Mouse (Mus musculus) kidney, adult 11 months (tissue): Measurements from ENCODE around the gene Afmid.
A peak's percentile ranks its signal among the peaks of the same experiment; 100 is the strongest.

ENCODE experiments used
- DNase-seq: peaks from one replicate; pipeline ENCODE4 v3.0.0; 2022

Gene Afmid

DNA sequence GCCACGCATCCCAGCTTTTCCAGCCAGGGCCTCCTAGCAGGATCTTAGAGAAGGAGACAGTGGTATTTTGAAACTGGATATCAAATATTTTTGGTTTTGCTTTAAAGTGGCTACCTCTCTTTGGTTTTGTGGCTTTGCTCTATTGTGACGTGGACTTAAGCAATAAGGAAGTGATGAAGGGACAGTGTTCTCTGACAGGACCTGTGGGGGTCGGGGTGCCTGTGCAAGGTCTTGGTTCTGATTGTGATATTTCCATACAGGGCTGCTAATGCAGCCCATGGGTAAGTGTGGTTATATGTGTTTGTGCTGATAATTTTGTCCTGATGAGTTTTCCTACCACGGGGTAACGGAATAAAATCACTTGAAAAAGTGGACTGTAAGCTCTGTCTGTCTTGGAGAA lies 29.6 kb downstream of the Afmid start:
- DNase-seq: no peak

DNA sequence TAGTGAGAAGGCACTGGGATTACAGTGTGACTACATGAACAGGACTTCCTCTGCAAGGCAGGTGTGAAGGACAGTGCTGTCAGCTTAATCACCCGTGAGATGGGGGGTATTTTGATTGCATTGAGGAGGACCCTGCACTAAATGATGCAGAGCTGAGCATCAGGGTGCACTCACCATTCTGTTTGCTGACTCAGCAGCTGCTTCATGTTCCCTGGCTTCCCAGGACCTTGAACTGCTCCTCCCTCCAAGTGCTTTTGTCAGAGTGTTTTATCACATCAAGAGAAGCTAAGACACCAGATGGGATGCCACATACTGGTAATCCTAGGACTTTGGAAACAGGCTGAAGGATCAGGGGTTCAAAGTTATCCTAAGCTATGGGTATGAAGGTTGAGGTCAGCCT lies 30.3 kb downstream of the Afmid start:
- no peak for DNase-seq

DNA sequence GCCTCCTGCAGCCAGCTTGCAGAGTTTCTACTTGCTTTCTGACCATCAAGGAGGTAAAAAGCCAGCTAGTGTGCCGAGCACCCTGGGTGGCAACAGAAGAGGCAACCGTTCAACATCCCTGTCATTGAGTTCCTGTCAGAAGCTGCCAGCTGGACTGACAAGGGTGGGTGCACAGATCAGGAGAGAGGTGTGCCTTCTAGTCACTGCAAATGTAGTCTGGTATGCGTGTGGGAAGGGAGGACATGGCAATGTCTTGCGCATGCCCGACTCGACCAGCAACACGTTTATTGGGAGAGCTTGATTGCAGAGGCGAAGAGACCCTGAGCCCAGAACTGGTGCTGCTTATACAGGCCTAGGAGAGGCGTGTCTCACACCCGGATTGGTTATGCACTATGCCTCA lies 31.7 kb downstream of the Afmid start:
- no peak for DNase-seq

DNA sequence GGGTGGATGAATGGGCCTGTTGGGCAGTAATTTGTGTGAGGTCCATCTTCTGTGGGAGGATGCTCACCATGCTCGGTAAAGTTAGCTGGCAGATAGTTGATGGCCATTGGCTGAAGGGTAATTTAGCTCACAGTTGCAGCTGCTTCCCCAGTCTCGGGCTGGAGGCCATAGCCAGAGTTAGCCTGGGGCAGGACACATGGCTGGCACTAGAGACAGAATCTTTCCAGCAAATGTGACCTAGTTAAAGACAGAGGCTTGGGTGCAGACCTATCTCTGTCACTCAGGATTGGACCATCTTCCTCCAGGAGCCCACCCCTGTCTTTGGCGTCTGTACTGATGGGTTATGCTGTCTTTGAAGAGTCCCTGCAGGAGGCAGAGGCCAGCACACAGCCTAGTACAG lies 32.7 kb downstream of the Afmid start:
- no peak for DNase-seq

DNA sequence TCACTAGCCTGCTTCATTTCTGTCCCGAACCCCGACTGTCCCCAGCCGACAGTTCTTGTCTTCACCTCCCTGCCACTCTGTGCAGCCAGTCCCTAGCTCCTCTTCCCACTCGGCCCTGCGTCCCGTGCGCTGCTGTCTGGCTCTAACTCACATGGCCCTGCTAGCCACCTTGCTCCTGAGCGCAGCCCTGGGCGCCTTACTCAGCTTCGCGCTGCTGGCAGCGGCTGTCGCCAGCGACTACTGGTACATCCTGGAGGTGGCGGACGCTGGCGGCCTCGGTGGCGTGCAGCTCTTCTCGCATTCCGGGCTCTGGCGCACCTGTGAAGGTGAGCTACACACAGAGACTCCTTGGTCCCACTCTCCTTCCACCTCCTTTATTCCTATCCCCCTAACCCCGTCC lies 34.9 kb downstream of the Afmid start, which contains the start of gene Tmem235:
Tmem235 (plus strand) TSS at position 152 of the 400 bp plus-strand sequence.
- no peak for DNase-seq

DNA sequence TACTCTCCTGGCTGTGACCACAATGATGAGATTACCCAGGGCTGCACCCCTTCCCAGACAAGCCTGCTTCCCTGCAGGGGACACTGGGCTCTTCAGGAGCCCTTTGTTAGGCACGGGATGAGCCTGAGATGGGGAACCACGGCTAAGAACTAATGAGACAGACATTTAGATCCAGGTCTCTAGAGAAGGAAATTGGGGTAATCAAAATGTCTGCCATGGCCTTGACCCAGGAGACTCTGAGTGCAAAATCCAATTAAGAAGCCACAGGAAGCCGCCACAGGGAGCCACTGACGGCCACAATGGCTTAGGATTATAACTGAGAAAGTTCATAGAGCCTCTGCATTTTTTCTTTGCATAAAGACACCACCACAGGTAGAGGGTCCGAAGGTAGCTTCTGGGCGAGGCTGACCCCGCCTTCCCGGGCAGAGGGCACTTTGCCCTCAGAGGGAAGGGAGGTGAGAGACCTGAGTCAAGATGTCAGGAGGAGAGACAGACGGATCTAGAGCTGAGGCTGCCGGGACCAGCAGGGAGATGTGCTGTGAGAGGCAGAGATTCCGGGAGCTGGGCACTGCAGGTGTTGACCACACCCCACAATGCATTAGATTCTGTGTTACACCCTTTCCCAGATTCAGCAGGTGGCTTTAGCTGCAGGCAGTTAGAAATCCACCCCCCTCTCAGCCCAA lies 37.6 kb downstream of the Afmid start:
- DNase-seq: peak; percentile 72

DNA sequence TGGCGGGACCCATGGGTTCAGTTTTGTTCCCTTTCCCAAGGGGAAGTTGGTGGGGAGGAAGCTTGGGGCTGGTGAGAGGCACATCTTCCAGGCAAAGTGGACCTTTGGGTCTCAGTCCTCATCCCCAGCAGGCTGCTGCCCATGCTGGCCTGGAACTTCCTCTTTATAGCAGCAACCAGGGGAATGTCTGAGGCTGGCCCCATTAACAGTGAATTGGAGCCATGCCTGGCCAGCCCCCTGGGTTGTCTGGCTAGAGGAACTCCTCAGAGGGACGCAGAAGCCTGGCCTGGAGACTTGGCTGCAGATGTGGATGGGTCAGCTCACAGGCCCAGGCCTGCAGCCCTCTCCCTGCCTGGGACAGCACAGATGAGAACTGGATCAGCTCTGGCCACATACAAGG lies 39.1 kb downstream of the Afmid start:
- DNase-seq: no peak

DNA sequence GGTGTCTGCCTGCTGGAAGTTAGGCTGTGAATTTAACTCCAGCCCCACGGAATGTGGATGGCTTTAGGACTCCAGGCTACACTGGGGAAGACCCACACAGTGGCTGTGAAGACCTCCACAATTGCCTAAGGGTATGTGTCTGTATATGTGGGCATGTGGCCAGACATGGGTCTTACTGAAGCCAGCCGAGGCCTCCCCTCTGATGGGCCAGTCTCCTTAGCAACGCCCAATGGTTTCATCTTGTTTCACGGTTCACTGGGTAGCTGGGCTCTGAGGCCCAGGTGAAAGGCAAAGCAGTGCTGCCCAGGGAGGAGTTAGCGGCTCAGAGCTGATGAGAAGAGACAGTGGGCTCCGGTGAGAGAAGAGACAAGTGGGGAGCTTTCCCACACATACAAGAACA lies 40.3 kb downstream of the Afmid start:
- peak; percentile 54 for DNase-seq

DNA sequence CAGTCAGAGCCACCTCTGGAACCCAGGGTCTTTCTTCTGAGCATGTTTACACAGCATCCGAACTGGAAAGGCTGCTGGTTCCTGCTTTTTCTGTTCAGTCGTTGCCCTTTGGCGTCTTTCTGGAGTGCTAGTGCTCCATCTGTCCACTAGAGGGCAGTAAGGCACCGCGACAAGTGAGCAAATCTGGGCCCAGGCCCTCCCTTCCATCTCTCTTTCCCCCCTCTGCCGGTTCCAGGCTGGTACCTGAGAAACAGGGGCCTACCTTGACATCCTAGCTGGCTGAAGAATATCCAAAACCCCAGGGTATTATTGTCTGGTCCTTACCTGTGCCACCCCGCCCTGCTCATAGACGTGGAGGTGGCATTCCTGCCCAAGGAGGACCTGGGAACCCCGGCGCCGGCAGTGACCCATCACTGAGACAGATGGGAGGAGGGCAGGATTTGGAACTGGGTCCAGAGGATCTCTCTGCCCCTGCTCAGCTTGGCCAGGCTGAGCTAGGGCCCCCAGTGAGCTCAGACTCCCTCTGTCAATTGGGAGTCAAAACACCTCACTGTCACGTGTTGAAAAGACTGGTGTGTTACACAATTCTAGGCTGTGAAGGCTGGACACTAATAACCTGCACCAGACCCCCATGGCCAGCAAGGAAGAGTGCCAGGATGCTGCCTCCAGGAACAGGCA lies 45.1 kb downstream of the Afmid start:
- DNase-seq: peak; percentile 62

DNA sequence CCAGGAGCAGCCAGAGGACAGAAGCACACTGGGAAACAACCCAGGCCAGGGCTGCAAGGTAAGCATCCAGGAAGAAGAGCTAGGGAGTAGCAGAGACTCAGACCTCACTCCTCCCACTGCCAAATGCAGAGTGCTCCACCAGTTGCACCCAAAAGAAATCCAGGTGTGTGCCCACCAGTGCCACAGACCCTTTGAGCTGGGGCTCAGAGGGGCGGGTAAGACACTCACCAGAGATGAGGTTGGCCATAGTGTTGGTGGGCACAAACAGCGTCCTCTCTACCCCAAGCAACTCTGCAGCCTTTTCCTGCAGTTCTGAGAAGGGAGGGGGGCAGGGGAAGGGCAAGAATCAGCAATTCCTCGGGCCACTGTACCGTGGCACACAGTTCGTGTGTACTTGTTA lies 45.7 kb downstream of the Afmid start:
- no peak for DNase-seq

DNA sequence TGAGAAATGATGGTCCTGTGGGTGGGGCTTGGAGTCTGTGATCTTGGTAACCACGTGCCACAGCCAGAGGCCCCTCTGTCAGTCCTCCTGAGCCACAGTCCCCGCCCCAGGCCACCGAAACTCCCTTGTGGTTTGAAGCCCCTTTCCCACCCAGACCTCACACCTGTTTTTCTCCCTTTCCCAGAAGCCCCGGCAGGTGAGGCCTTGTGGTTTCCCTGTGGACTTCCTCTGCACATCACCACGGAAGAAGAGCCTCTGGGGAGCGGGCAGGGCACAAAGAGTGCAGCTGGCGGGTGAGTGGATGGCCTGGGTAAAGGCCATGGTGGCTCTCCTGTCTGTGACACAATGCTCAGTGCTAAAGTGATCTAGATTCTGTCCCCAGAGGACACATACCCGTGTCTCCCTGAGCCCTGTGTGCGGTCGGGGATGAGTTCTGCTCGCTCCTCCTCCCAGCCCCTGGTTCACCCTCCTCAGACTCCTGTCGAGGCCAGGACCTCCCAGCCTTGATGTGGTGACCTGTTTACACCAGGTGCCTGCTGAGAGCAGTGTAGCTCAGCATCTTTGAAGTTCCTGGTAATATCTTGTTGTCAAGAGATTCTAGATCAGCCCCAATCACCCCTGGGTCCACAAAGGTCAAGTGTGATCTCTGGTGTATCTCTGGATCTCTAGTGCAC lies 46.3 kb downstream of the Afmid start:
- DNase-seq: no peak

DNA sequence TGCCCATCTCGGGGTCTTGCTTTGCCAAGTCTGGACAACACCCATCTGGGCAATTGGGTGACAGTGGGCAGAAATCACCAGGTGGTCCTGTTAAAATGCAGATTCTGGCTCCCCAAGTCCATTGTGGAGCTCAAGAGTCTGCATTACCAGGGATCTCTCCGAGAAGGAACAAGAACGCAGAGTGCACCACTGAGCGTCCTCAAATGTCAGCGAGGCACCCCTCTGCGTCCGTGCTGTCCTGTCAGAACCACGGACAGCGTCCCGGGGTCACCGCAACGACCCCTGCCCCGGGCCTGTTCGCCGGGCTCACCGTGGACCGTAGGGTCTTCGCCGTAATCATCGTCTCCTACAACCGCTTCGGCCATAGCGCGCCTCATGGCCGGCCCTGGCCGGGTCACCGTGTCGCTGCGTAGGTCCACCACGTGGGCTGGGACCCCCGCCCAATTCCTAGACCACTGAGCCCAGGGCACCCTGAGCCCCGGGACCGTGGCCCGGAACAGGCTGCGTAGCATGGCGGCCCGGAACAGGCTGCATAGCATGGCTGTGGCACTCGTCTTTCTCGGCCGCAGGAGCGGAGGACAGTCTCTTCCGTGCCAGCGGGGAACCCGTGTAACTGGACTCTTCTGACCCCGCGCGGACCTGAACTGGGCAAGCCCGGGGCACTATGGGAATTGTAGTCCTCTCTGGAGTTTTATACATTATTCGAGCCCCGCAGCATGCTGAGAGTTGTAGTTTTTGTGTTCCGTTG lies 47.3 kb downstream of the Afmid start, which contains the start of gene Tha1:
Tha1 (minus strand) TSS at position 621 of the 748 bp plus-strand sequence.
- DNase-seq: peak; percentile 82

DNA sequence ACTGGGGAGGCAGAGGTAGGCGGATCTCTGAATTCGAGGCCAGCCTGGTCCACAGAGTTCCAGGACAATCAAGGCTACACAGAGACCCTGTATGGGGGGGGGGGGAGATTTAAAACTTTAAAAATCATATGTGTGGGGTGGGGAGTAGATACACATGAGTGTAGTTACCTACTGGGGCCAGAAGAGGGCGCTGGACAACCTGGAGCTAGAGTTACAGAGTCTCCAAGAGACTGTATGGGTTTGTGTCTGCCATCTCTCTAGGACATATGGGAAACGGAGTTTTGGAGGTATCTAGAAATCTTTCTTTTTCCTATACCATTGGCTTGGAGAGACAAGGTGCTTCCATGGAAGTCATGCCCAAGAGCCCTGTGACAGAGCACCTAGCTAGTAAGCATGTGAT lies 48.7 kb downstream of the Afmid start:
- no peak for DNase-seq

DNA sequence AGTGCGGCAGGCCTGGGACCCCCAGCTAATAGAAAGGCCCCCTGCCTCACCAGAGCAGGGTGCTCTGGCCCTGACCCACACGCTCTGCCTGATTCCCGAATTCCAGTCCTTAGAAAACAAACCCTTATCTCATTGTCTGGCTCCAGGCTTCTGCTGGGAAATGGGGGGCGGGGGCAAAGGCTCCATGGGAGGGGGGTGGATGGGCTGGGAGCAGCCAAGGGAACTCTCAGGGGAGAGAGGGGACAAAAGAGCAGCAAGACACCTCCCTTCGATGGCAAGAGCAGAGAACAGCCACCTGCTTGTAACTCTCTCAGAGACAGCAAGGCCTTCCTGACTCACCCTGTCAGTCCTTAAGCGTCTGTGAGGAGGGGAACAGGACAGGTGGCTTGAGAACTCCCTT lies 50.0 kb downstream of the Afmid start:
- no peak for DNase-seq

DNA sequence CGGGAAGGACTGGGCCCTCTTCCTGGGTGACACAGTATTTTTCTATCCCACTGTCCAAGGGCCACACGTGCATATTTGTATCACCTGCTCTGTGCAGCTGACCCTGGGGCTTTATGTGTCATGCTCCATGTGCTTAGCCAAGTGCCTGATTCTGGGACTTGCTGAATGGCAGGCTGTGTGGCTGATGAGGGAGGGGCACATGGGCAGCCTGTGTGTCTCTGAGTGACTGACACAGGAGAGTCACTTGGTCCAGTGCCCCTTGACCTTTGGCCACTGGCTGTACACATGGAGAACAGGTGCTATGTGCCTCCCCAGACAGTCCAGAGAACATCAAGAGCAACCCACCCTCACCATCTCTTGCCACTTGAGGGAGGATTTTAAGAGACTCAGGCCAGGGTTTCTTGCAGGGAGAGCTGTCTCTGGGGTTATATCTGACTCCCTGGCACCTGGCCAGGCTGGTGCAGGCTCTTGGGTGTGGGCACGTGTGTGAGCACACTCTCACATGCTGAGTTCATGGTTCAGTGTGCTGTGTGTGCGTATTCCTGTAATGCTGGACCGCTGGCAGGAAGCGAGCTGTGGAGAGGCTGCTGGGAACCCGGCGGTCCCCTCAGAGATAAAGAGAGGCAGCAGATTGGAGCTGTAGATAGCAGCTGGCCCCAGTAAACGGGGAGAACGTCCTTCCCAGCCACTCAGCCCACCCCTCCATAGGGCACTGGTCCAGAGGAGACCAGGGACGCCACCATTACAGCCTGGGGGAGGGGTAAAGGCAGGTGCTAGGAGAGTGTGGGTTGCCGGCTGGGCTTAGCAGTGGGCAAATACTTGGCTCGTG lies 52.4 kb downstream of the Afmid start:
- DNase-seq: no peak

DNA sequence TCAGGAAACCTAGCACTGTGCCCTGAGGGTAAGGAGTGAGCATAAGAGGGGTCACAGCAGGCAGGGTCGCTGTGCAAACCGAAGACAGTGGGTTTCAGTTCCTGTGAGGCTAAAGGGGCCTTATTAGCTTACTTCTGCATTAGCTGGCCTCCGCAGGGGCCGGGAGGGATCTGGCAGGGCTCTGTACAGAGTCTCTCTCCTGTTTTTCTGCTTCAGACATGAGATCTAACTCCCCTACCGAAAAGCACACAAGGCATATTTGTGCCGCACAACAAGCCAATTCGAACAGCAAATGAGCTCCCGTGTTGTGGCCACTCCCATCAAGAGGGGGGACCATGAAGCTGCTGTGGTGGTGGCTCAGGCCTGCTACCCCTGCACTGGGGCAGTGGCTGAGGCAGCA lies 53.2 kb downstream of the Afmid start:
- DNase-seq: no peak

DNA sequence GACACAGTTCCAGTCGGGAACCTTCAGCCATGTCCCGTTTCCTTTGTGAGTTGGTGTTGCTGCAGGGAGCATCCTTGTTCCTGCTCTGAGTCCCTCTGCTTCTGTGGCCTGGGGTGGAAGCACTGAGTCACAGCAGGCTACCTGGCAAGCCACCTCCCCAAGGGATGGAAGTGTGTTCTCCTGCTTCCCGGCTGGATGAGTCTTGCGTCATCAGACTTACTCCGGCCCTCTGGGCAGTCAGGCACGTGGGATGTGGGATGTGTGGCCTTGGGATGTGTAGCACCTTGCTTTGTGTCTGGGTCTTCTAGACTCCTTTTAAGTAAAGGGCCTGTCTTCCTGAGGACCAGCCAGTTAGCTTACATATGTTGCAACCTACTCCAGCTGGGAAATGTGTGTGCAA lies 54.0 kb downstream of the Afmid start:
- DNase-seq: no peak

DNA sequence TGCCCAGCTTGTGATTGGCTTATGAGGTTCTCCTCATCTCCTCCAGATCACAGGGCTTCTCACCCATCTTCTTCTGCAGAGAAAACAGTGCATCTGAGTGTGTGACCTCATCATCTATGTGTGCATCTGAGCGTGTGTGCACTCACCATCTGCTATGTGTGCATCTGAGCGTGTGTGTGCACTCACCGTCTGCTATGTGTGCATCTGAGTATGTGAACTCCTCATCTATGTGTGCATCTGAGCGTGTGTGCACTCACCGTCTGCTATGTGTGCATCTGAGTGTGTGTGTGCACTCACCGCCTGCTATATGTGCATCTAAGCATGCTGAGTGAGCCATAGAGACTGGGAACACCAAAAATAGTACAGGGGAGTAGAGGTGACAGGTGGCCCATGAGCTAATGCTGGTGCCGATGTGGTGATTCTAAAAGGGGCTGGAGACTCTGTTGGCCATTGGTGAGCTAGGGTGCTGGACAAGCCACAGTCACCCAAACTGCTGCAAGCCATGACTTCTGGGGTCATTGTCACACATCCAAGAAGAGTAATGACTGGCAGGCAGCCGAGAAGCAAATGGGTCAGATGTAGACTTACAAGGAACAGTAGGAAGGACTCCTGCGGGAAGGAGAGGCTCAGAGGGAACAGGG lies 54.7 kb downstream of the Afmid start:
- no peak for DNase-seq

DNA sequence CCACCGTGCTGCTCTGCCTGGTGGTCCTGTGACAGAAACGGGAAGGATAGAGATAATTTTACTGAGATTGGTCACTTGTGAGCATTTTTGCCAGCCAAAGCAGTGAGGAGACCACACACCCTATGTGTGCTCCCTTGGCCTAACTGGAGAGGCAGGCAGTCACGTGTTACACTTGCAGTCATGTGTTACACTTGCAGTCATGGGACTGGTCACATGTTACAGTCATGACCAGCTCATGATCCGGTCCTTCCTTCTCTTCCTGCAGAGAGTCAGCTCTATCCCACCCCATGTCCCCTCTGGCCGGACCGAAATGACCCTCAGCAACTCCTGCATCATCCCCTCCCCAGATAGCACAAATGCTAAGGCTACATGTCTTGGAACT lies 55.2 kb downstream of the Afmid start:
- no peak for DNase-seq

DNA sequence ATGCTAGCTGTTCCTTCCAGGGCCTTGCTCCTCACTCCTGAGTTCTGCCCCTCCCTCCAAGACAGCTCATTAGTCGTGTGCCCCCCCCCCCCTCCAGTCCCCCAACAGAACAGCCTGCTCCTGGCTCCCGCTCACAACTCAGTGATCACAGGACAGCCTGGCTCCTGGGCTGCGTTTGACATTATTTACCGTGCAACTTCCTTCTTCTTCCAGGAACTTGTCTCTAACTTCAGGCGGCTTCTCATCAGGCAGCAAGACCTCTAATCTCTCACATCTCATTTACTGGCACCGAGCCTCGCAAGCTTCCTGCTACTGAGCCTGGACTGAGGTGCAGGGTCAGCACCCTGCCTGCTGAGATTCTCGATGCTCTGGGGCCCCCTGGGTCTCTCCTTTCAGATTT lies 56.1 kb downstream of the Afmid start:
- DNase-seq: peak; percentile 59

DNA sequence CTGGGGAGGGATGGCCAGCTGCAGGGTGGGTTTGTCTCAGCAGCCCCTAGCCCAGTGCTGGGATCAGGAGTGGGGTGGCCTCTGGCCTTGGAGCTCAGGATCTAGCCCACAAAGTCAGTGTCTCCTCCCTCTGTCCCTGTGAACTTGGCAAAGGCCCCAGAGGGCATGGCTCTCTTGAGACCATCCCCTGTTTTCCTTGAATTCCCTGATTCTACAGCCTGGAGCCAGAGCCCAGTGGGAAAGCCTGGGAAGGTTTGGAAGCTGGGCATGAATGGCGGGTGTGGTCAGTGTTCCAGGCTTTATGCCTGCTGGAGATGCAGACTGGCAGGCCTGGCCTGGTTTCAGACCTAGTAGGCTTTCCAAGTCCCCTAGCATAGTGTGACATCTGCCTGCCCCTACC lies 56.5 kb downstream of the Afmid start:
- no peak for DNase-seq

DNA sequence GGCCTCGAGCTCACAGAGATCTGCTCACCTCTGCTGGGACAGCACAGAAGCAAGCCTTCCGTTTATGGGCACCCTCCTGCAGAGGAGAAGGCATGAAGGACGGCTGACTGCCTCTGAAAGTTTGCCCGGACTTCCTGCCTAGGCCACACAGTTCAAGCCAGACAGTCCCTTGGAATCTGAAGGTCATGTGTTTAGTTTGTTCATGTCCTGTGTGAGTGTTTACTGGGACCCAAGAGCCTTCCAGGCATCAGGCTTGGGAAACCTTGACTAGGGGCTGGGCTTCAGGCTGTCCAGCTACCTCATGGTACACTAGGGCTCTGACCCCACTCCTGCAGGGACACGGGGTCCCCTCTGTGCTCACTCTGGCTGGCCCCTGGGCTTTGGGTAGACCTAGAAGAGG lies 60.3 kb downstream of the Afmid start:
- DNase-seq: no peak
